Comparison of ENCODE assay signal across 8 mouse cellular contexts in genomic region chr6:125467301-125467715, GRCm38 (mm10). TPM values are rescaled to one million over a fixed set of nuclear protein-coding genes. Genes with fewer than 3 reads are reported as not detected.
DNase-seq lines count a peak whose midpoint lies in the region; ATAC-seq and TF ChIP-seq lines count a peak whose summit lies in the region.

No protein-coding gene starts in this region.

- no peak for TF ChIP-seq POLR2A in embryonic fibroblast, embryonic 13.5 days (IDR thresholded peaks at IDR 0.05; ENCODE audit: low read depth, low read length)

- no peak overlapping the region for H3K4me2 ChIP-seq in hindbrain, embryonic 11.5 days (replicated peaks; ENCODE audit: low read depth, low read length)

- peak; percentile 58 for DNase-seq in adrenal gland, postnatal 14 days
- DNase-seq in adrenal gland, postnatal 4 days (ENCODE audit: low spot score in 2 of 2) = no peak
- no peak for DNase-seq in G1E (ENCODE audit: low spot score)
- DNase-seq in hindbrain, embryonic 11.5 days (ENCODE audit: low spot score) = peak; percentile 36
- DNase-seq in left cerebral cortex, postnatal 4 days = peak; percentile 91
- DNase-seq in right cerebral cortex, adult 18-20 months = peak; percentile 75
- no peak for DNase-seq in urinary bladder, adult 18-20 months (ENCODE audit: low spot score in 2 of 2)

- H3K9ac ChIP-seq in hindbrain, embryonic 11.5 days (ENCODE audit: low read depth, low read length) = no peak overlapping the region

- H3K27me3 ChIP-seq in G1E (ENCODE audit: insufficient read depth, low read length) = no peaks in the 10 kb centered on the region
- no peaks in the 10 kb centered on the region for H3K27me3 ChIP-seq in hindbrain, embryonic 11.5 days (ENCODE audit: control insufficient read depth, insufficient read depth, low read length)

- H3K4me1 ChIP-seq in G1E (ENCODE audit: insufficient read depth, low read depth, low read length) = no peaks in the 10 kb centered on the region
- peaks cover 9% of the 10 kb centered on the region for H3K4me1 ChIP-seq in embryonic fibroblast, embryonic 13.5 days (ENCODE audit: control insufficient read depth, insufficient read depth, low read length)
- H3K4me1 ChIP-seq in hindbrain, embryonic 11.5 days (replicated peaks; ENCODE audit: control insufficient read depth, insufficient read depth, low read length) = no peaks in the 10 kb centered on the region

- WGBS in hindbrain, embryonic 11.5 days = 68% methylated on average over 16 of the region's 16 CpGs

- no peak for ATAC-seq in G1E (ENCODE audit: extremely low read depth, insufficient number of reproducible peaks, low FRiP score, poor library complexity, severe bottlenecking)
- ATAC-seq in hindbrain, embryonic 11.5 days (ENCODE audit: low FRiP score) = peak; percentile 75; the same call in 1 of the 2 replicates

- peak overlapping the region; percentile 37; the same call in 1 of the 2 replicates for H3K4me3 ChIP-seq in G1E (ENCODE audit: low read depth, low read length)
- no peak overlapping the region for H3K4me3 ChIP-seq in embryonic fibroblast, embryonic 13.5 days (ENCODE audit: insufficient read depth, low read length)
- no peak overlapping the region for H3K4me3 ChIP-seq in hindbrain, embryonic 11.5 days (ENCODE audit: low read depth, low read length)

- peaks cover 90% of the 10 kb centered on the region for H3K9me3 ChIP-seq in G1E (replicated peaks)
- H3K9me3 ChIP-seq in hindbrain, embryonic 11.5 days (ENCODE audit: control insufficient read depth, low read length) = no peaks in the 10 kb centered on the region

- intact Hi-C loops in left cerebral cortex, postnatal 4 days (cut with DNase I) = no loop called here

- H3K27ac ChIP-seq in embryonic fibroblast, embryonic 13.5 days (ENCODE audit: insufficient read depth, low read length) = peak overlapping the region; percentile 87
- H3K27ac ChIP-seq in hindbrain, embryonic 11.5 days (ENCODE audit: low read depth, low read length) = no peak overlapping the region

- TF ChIP-seq CTCF in G1E (IDR thresholded peaks at IDR 0.05; ENCODE audit: low read depth, low read length) = no peak
- no peak for TF ChIP-seq CTCF in embryonic fibroblast, embryonic 13.5 days (IDR thresholded peaks at IDR 0.05; ENCODE audit: borderline replicate concordance, insufficient read depth, low read length)

- no peaks in the 10 kb centered on the region for H3K36me3 ChIP-seq in G1E (replicated peaks)
- no peaks in the 10 kb centered on the region for H3K36me3 ChIP-seq in hindbrain, embryonic 11.5 days (ENCODE audit: control insufficient read depth, insufficient read depth, low read length)

RNA-seq across cellular contexts. Expression of gene Cd9, which starts 27.3 kb away (rescaled TPM):
- 135 and 148 TPM in 2 replicates for total RNA-seq in adrenal gland, postnatal 14 days (2021)
- 100 to 1,000 TPM; 141 to 154 TPM for total RNA-seq in adrenal gland, postnatal 4 days (2021)
- total RNA-seq in G1E (2014; fragmentation: Nextera tagmentation) (not detected in 2 replicates), G1E (2017) (not detected in 2 replicates)
- polyA plus RNA-seq in G1E (2012) = not detected in 2 replicates
- polyA plus RNA-seq in embryonic fibroblast, embryonic 13.5 days (2011; ENCODE audit: insufficient read length, low read depth, missing spikeins) = 170 and 246 TPM in 2 replicates
- polyA plus RNA-seq in hindbrain, embryonic 11.5 days (2014; fragmentation: Nextera tagmentation; extraction: Ambion mirVana) = 42.6 and 45.9 TPM in 2 replicates
- total RNA-seq in left cerebral cortex, postnatal 4 days (2021) = 10 to 100 TPM; 53.1 to 56.4 TPM

Comparison
In these comparisons a context has a peak if more than half of its experiments do, and no peak if none do; other contexts are left out.
1. DNase-seq: peak in adrenal gland, postnatal 14 days (single experiment), hindbrain, embryonic 11.5 days (single experiment), left cerebral cortex, postnatal 4 days (single experiment) and right cerebral cortex, adult 18-20 months (single experiment); none in adrenal gland, postnatal 4 days (0 of 2), G1E (single experiment) and urinary bladder, adult 18-20 months (0 of 2).
2. RNA of gene Cd9, which starts 27.3 kb away (total RNA-seq): 141 to 154 TPM in adrenal gland, postnatal 4 days, 135 to 148 TPM in adrenal gland, postnatal 14 days and 53.1 to 56.4 TPM in left cerebral cortex, postnatal 4 days; not detected in G1E; every median in the first group is over 10 times any median in the second.